Mouse (Mus musculus) T-cell, adult 66 days (primary cell): ENCODE data around the gene Zfp760. TPM values are rescaled to one million over a fixed set of nuclear protein-coding genes. Genes with fewer than 3 reads are reported as not detected.

ENCODE experiments used
- total RNA-seq, 2 experiments: library from RNA; stranded (reverse); gene quantifications; 3 replicates in 1 of 2; 4 replicates in 1 of 2; pipeline ENCODE4 v1.2.4; 2023

Gene Zfp760
- total RNA-seq, result 1 to 10 TPM; 2.4 to 2.8 TPM

GRCm38 (mm10) chr17:21707343-21707996, at the start of gene Zfp760:
Gene Zfp760, plus strand, starts transcription at chr17:21707741.

GRCm38 (mm10) chr17:21691560-21691959, 16.0 kb upstream of the Zfp760 start, which contains the start of gene Gm10226:
Gene Gm10226, plus strand, starts transcription at chr17:21691860.

GRCm38 (mm10) chr17:21730495-21730894, 23.0 kb downstream of the Zfp760 start, which contains the start of gene Zfp229:
Gene Zfp229, plus strand, starts transcription at chr17:21730795.

Other genes with a start within 250 kb of the Zfp760 start
- gene Zfp53, start 218.7 kb upstream of the Zfp760 start, total RNA-seq, result 10 to 100 TPM; 26.1 to 33.3 TPM
- gene Zfp52, start 172.2 kb upstream of the Zfp760 start, total RNA-seq, result 1 to 10 TPM; 7.0 to 8.9 TPM
- gene Zfp948, start 140.7 kb upstream of the Zfp760 start, total RNA-seq, result 1 to 10 TPM; 1.5 to 2.7 TPM
- 10 to 100 TPM in 1 of 2 experiments, 1 to 10 TPM in 1; 8.7 to 10.7 TPM for gene Zfp983, start 57.1 kb upstream of the Zfp760 start, total RNA-seq
- 10 to 100 TPM in 1 of 2 experiments, 1 to 10 TPM in 1; 9.2 to 15.4 TPM for gene Gm10226, start 15.9 kb upstream of the Zfp760 start, total RNA-seq
- 1 to 10 TPM in 1 of 2 experiments, under 1 TPM in 1; 0.96 to 1.3 TPM for gene Zfp229, start 23.1 kb downstream of the Zfp760 start, total RNA-seq
- 1 to 10 TPM in 1 of 2 experiments, under 1 TPM in 1; 0.98 to 1.0 TPM for gene Zfp820, start 138.0 kb downstream of the Zfp760 start, total RNA-seq
- gene Zfp995, start 202.2 kb downstream of the Zfp760 start, total RNA-seq, result 10 to 100 TPM; 11.0 to 12.2 TPM